ENCODE assay signal across 10 mouse cellular contexts in genomic region chr11:30265666-30266065, GRCm38 (mm10). TPM values are rescaled to one million over a fixed set of nuclear protein-coding genes. Genes with fewer than 3 reads are reported as not detected.
DNase-seq lines count a peak whose midpoint lies in the region; ATAC-seq lines count a peak whose summit lies in the region.
"Had no signal": no experiment of that assay in that cellular context is flagged by ENCODE, and none has a peak within 500 bp of the region (broad histone marks: within the 10 kb centered on the region; RNA-seq: fewer than 3 reads in every experiment).

No protein-coding gene starts in this region.

- H3K4me1 ChIP-seq in heart, embryonic 13.5 days = peaks cover 56% of the 10 kb centered on the region
- H3K4me1 ChIP-seq in brown adipose tissue, adult 24 weeks (ENCODE audit: control insufficient read depth, insufficient read depth, insufficient read length, low read length) = peaks cover 10% of the 10 kb centered on the region
- peaks cover 15% of the 10 kb centered on the region for H3K4me1 ChIP-seq in hindbrain, embryonic 10.5 days (replicated peaks)
- peaks cover 37% of the 10 kb centered on the region for H3K4me1 ChIP-seq in midbrain, embryonic 13.5 days (replicated peaks)

- no peaks in the 10 kb centered on the region for H3K36me3 ChIP-seq in heart, embryonic 13.5 days
- H3K36me3 ChIP-seq in hindbrain, embryonic 10.5 days = no peaks in the 10 kb centered on the region
- no peaks in the 10 kb centered on the region for H3K36me3 ChIP-seq in midbrain, embryonic 13.5 days

- no peak for DNase-seq in heart, adult 9 months (ENCODE audit: low spot score in 2 of 2)
- no peak for DNase-seq in hindbrain, embryonic 10.5 days (ENCODE audit: low spot score)
- no peak for DNase-seq in adrenal gland, postnatal 25 days
- DNase-seq in layer of hippocampus, adult 9-10 months (ENCODE audit: low spot score) = no peak
- no peak for DNase-seq in adrenal gland, postnatal 14 days
- DNase-seq: adrenal gland, adult 8-10 months had no signal

- no peaks in the 10 kb centered on the region for H3K9me3 ChIP-seq in heart, embryonic 13.5 days
- no peaks in the 10 kb centered on the region for H3K9me3 ChIP-seq in hindbrain, embryonic 10.5 days
- no peaks in the 10 kb centered on the region for H3K9me3 ChIP-seq in midbrain, embryonic 13.5 days

- H3K27me3 ChIP-seq in heart, embryonic 13.5 days (replicated peaks) = no peaks in the 10 kb centered on the region
- H3K27me3 ChIP-seq in hindbrain, embryonic 10.5 days (ENCODE audit: insufficient read depth, poor library complexity, severe bottlenecking) = peaks cover 11% of the 10 kb centered on the region
- H3K27me3 ChIP-seq in midbrain, embryonic 13.5 days = no peaks in the 10 kb centered on the region

- H3K27ac ChIP-seq in heart, embryonic 13.5 days (replicated peaks) = peak overlapping the region; percentile 57
- peak overlapping the region; percentile 79 for H3K27ac ChIP-seq in brown adipose tissue, adult 24 weeks (replicated peaks; ENCODE audit: low read depth, low read length)
- no peak overlapping the region for H3K27ac ChIP-seq in hindbrain, embryonic 10.5 days
- peak overlapping the region; percentile 21; the same call in 1 of the 2 replicates for H3K27ac ChIP-seq in midbrain, embryonic 13.5 days

- peak overlapping the region; percentile 100 for H3K4me3 ChIP-seq in heart, embryonic 13.5 days
- peak overlapping the region; percentile 53 for H3K4me3 ChIP-seq in brown adipose tissue, adult 24 weeks (ENCODE audit: insufficient read depth, low read depth, low read length)
- H3K4me3 ChIP-seq in hindbrain, embryonic 10.5 days = peak overlapping the region; percentile 96
- H3K4me3 ChIP-seq in midbrain, embryonic 13.5 days (replicated peaks) = peak overlapping the region; percentile 98
- H3K4me3 ChIP-seq: erythroblast, embryonic 14.5 days had no signal

- WGBS in heart, embryonic 13.5 days = 52% methylated on average over 2 of the region's 2 CpGs
- WGBS in hindbrain, embryonic 10.5 days = 85% methylated on average over 2 of the region's 2 CpGs
- 85% methylated on average over 2 of the region's 2 CpGs for WGBS in midbrain, embryonic 13.5 days

- no peak; the same call in 1 of the 2 replicates for ATAC-seq in heart, embryonic 13.5 days (ENCODE audit: extremely low read depth, insufficient number of reproducible peaks, low FRiP score, low TSS enrichment)
- ATAC-seq in midbrain, embryonic 13.5 days = no peak

- H3K4me2 ChIP-seq in heart, embryonic 13.5 days = peak overlapping the region; percentile 86
- H3K4me2 ChIP-seq in midbrain, embryonic 13.5 days (replicated peaks) = peak overlapping the region; percentile 78

- peak overlapping the region; percentile 85 for H3K9ac ChIP-seq in heart, embryonic 13.5 days
- peak overlapping the region; percentile 64 for H3K9ac ChIP-seq in midbrain, embryonic 13.5 days (replicated peaks)

RNA-seq across cellular contexts. Expression of gene Sptbn1, which starts 2.3 kb away (rescaled TPM):
- 145 and 155 TPM in 2 replicates for polyA plus RNA-seq in heart, embryonic 13.5 days (2015; fragmentation: Nextera tagmentation; extraction: Ambion mirVana)
- polyA plus RNA-seq in brown adipose tissue, adult 24 weeks (2012; ENCODE audit: insufficient read depth, insufficient read length, missing spikeins) = 199 and 225 TPM in 2 replicates
- 60.1 and 68.8 TPM in 2 replicates for polyA plus RNA-seq in hindbrain, embryonic 10.5 days (2016; fragmentation: Nextera tagmentation; extraction: Ambion mirVana)
- polyA plus RNA-seq in midbrain, embryonic 13.5 days (2015; fragmentation: Nextera tagmentation; extraction: Ambion mirVana) = 121 and 136 TPM in 2 replicates
- total RNA-seq in adrenal gland, postnatal 25 days (2021) = 381 and 406 TPM in 2 replicates
- 336 and 367 TPM in 2 replicates for total RNA-seq in adrenal gland, postnatal 14 days (2021)
